Mouse (Mus musculus) lung, adult 18-20 months (tissue): Measurements from ENCODE around the gene Exph5.

Experiments used
- DNase-seq, 2 experiments: peaks; one replicate each; pipeline ENCODE4 v3.0.0; 2022; ENCODE audit warnings: mixed read lengths in 2 of 2

The Exph5 gene

DNA sequence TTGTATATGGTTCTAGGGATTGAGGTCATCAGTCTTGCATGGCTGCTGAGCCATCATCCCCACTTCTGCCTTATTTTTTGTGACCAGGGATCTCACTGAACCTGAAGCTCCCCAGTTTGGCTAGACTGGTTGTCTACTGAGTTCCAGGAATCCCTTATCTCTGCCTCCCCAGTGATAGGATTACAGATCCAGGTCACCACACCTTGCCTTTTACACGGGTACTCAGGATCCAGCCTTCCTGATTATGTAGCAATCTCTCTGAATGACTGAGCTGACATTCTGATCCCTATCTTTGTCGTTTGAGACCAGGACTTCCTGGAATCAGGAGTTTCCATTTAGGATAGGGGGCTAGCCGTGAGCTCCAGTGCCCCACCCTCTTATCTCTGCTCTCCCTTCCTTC, 69.9 kb downstream of the Exph5 start:
- DNase-seq: no peak

DNA sequence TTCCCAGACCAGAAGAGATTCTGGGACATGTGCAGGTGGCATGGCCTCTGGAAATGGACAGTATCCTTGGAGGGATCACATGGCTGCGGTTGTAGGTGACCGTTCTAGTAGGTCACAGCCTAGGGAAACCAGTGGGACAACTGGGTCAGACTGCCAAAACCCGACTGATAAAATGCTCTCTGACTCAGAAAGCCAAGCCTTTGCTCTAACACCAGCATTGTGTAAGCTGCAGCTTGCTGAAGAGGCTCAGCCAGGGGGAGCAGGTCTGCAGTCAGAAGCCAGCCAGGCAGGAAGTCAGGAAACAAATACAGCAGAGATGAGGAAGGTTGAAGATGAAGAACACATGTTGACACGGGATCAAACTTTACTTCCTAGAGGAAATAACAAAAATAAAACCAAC, 74.4 kb downstream of the Exph5 start:
- peak; percentile 48 to 71 for DNase-seq

DNA sequence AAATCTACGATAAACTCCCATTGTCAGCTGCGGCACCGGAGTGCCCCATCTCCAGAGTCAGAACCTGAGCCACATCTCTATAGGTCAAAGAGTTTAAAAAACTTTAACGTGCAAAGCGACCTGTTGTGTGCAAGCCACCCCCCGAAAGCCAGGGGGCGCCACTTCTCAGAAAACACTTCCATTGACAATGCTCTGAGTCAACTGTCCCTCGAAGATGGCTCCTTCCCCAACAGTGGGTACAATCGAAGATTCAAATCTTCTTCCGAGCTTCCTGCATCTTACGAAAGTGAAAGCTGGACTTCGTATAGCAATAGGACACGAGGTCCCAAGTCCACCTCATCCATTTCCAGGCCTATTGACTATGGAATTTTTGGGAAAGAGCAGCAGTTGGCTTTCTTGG, 75.3 kb downstream of the Exph5 start:
- DNase-seq: no peak

DNA sequence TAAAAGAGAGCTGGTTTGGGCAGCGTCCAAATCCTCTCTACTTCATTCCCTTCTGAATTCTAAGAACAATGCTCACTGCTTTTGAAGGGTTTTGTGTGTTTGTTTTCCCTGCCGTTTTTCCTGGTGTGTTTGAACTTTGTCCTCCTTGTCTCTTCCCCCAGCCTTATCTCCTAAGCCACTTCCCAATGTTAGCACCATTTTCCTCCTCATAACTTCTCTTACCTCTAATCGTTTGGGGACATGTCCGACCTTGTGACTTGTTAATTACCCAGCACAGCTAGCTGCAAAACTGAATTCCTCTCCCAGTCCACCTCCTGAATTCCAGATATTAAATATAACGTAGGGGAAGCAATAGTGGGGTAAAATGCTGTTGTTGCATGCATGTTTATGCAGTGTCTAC, 76.1 kb downstream of the Exph5 start:
- DNase-seq: no peak

DNA sequence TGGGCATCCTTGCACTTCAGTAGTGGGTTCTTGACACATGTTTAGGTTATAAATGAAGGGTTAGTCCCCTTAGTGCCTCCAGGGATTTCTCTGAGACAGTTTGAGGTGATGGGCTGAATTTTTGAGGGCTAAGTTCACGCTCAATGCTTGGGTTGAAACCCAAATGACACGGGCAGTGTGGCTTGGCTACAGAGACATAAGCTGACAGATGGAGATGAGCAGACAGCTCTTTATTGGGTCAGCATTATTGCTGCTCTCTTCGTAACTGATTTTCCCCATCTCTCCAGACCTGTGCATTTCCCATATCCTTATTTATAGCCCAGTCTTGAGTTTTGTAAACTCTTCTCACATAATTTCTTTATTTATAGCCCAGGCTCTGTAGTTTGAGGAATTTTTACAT, 76.7 kb downstream of the Exph5 start:
- no peak for DNase-seq

DNA sequence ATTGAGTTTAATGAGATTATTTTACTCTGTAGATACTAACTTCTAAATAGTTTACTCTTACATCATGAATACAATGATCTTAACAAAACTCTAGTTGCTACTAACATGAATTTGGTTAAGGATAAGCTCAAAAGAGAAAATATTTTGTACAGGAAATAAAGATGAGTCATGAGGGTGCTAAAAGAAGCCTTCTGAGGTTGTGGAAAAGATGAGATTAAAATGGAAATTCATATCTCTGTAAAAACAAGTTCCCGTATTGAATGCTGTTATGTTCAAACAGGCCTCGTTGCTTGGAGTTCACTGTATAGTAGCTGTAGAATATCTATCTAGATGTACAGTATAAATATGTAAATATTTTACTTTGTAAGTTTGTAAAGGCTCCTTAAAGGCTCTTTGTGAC, 79.1 kb downstream of the Exph5 start:
- no peak for DNase-seq

DNA sequence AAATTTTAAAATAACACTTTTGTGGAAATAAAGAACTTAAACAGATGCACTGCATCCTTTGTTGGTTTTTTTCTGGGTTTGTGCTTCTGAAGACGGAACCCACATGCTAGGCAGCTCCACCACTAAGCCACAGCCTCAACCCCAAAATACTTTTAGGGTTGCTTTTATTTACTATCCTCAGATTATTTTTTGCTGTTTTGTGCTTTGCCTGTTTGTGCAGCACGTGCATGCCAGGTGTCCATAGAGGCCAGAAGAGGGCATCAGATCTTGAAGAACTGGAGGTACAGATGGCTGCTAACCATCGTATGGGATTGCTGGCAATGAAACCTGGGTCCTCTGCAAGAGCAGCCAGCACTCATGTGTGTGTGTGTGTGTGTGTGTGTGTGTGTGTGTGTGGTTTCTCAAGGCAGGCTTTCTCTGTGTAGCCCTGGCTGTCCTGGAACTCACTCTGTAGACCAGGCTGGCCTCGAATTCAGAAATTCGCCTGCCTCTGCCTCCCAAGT, 79.7 kb downstream of the Exph5 start:
- no peak for DNase-seq

DNA sequence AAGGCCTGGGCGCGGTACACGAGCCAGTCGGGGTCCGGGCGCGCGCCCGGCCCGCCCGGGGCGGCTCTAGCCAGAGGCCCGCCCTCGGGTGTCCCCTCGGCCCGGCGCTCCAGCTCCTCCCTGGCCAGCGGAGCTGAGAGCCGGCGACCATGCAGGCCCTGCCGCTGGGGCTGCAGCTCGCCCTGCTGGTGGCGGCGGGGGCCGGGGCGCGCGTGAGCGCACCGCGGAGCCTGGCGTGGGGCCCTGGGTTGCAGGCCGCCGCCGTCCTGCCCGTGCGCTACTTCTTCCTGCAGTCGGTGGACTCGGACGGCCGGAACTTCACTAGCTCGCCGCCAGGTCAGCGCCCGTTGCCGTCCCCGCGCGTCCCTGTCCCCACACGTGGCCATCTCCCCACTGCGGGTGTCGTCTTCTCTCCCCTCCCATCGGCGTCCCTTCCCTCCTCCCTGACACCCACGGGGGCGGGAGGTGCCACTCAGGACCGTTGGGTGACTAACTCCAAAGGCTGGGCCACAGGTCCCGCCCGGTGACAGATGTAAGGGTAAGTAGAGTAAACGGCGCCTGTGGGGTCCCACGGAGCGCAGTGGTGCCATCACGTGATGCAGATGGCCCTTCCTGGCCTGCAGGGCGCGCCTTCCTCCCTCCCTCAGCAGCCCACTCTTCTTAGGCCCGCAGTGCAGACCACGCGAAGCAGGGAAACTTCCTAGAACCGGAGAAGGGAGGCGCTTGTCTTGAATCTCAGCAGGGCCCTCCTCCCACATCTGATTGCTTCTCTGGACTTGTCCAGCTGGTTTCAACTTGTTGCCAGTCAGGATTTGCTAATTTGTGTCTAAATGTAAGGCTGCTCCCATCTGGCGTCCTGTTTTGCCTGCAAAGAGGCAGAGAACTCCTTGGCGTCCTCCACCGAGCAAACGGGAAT, 82.7 kb downstream of the Exph5 start, which contains the start of gene Kdelc2:
TSS of gene Kdelc2 (plus strand) at position 75 of the 916 bp plus-strand sequence.
- DNase-seq: peak; percentile 83 to 90

DNA sequence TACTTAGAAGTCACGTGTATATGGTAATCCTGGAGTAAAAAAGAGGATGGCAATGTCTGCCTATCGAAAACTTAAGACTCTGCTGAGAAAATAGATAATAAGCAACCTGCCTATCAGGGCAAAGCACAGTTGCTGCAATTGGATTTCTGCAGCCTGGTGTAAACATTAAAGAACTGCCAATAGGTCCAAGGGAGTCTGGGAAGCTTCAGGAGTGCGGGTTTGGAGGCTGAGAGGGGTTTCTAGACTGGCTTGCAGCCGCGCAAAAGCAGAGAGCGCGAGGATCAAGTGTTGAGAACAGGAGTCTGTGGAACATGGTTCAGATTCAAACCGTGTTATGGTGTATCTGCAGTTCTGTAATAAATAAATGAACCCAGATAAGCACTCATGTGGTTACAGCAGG, 83.4 kb downstream of the Exph5 start:
- no peak for DNase-seq

DNA sequence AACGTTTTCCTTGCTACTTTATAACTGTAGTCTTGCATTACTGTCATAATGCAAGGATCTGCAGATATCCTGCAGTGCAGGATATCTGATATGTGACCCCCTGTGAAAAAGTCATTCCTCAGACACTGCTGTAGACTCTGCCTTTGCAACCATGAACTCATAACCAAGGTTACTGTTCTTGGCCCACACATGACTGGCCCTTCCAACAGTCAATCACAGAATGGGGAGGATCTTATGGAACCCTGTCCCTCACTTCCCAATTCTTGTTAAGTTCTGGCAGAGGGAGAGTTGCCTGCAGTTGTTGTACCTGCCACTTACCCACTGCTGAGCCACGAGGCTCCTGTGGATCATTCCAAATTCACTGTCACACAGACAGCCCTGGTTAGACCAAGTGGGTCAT, 86.0 kb downstream of the Exph5 start:
- DNase-seq: no peak

DNA sequence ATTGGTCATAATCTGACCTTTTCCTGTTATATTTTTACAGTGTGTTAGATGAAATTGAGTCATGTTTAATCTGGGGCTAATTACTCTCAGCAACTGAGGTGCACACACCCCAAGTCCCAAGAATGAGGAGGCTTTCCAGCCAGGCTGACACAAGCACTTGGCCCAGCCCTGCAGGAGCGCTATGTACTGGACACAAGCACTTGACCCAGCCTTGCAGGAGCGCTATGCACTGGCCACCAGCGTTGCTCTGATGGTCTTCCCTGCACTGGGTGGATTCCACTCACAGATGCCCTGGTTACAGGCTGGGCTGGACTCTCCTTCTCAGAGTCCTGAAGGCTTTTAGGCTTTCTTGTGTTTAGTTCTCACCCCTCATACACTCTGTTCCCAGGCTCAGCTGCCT, 87.6 kb downstream of the Exph5 start:
- peak; percentile 61 to 75 for DNase-seq

DNA sequence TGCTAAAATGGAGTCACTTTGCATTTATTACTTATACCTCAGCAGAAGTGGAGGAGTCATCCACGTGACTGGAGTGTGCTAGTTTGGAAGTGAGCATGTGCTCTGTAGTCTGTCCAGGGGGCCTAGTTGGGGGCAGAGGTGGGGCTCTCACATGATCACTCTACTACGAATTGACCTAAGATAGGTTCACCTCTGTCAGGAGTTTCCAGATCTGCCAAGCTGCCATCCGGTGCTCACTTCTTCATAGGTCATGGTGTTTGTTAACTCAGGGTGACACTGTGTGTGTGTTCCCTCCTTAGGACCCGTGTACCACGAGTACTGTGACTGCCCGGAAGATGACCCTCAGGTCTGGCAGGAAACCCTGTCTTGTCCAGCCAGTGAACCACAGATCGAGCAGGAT, 88.7 kb downstream of the Exph5 start:
- no peak for DNase-seq

DNA sequence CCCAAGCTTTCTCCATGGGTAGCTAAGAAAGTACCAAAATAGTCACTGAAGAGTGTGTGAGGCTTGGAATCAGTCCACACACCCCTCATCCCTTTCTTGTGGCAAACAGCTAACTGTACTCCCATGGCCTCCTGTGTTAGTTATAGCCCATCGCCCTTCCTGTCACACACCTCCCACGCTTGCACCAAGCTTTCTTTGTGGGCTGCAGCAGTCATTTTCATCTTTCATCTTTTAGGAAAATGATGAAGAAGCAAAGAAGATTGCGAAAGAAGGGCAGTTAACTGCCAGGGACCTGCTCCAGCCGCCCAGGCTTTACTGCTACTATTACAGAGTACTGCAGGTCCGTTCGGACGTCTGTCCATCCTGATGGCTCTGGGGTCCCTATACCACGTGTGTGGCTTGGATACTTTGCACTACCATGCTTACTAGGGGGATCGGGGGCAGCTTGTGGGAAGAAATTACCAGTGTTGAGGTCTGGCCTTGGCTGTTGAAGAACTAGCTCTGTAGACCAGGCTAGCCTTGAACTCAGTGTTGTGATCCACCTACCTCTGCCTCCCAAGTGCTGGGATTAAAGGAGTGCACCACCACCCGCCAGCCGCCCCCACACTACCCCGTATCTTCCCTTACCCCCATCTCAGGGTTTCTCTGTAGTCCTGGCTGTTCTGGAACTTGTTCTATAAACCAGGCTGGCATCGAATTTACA, 96.4 kb downstream of the Exph5 start:
- DNase-seq: no peak

DNA sequence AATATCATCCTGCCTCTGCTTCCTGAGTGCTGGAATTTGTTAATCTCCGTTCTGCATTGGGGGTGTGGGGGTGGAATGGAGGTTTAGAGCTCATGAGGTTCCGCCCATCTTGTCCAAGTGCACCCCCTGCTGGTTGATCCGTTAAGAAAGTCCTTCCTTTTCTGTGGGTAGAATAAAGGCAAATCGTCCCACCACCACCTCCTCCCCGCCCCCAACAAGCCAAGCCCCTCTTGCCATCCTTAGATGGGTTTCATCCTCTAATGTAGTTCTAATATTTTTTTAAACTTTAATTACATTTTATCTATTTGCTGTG, 96.9 kb downstream of the Exph5 start:
- peak; percentile 53 to 74 for DNase-seq

DNA sequence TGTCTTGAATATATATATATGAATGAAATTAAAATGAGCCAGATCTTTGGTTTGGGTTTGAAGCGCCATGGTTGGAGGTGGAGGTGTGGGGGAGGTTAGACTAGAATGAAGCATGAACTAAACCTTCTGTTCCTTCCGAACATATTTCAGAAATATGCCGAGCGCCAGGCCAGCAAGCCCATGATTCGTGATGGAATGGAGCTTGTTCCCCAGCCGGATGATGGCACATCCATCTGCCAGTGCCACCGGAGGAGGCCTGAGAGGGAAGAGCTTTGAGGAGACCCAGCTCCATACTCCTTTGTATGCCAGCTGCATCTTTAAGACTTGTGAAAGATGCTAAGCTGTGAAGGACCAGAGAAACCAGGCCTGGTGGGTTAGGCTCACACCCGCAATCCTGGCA, 98.1 kb downstream of the Exph5 start:
- DNase-seq: no peak

DNA sequence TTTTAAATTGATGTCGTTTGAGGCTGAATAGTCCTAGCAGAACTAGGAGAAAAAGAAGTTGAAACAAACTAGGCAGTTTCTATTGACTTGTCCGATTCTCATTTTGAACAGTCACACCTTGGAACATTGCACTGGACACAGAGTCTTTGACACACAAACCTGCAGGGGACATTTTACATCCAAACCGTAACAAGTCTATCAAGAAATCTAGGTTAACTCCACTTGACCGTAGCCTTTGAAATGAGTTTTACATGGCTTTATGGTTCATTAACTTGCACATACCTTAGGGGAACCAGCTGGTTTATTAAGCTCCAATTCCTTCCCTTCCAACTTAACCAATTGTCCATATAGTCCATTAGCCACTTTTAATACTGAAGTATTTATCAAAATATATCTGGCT, 99.2 kb downstream of the Exph5 start:
- no peak for DNase-seq

DNA sequence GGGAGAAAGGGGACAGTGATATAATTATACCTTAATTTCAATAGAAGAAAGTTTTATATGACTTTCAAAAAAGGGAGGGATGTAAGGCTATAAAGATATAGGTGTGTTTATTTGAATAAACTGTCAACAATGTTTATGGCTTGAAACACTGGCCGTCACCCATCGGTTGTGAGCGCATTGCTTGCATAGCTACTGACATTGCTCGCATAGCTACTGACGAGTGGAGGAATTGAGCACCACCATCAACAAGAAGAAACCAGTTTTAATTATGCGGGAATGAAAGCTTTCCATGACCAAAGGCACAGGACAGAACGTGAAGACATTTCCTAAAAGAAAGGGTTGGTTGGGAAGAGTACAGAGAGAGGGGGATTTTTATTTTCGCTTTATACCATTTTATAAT, 99.7 kb downstream of the Exph5 start:
- no peak for DNase-seq

DNA sequence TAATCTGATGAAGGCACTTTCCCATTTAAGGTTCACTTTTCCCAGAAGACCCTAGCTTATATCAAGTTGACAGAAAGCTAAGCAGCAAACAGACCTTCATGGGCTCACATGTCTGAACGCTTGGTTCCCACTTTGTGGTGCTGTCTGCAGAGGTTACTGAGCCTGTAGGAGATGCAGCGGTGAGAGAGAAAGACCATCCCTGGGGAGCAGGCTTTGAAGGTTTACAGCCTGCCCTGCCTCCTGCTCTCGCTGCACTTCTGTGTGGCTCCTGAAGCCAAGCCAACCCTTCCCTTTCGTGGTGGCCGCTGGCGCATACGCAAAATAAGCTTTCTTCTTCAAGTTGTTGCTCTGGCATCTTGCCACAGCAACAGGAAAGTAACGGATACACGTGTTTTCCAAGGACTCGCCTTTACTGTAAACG, 100.8 kb downstream of the Exph5 start, which contains the start of gene 4930550C14Rik:
TSS of gene 4930550C14Rik (plus strand) at position 35 of the 421 bp plus-strand sequence.
- peak; percentile 63 to 75 for DNase-seq

DNA sequence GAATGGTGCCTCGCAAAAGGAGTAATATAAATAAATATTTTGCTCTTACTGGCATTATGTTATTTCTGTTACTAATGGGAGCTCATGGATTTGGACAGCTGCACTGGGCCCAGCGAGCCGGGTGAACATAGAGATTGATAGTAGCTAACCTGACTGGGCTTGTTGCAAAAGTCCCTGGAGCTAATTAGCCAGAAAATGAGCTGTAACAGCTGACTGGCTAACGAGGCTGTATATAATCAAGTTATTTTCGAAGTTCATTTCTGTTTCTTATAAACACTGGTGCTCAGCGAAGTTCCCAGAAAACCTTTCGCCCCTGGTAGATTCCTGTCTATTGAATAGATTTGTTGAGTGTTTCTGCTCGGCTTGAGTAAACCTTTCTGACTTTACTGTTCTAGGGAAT, 101.5 kb downstream of the Exph5 start:
- no peak for DNase-seq

DNA sequence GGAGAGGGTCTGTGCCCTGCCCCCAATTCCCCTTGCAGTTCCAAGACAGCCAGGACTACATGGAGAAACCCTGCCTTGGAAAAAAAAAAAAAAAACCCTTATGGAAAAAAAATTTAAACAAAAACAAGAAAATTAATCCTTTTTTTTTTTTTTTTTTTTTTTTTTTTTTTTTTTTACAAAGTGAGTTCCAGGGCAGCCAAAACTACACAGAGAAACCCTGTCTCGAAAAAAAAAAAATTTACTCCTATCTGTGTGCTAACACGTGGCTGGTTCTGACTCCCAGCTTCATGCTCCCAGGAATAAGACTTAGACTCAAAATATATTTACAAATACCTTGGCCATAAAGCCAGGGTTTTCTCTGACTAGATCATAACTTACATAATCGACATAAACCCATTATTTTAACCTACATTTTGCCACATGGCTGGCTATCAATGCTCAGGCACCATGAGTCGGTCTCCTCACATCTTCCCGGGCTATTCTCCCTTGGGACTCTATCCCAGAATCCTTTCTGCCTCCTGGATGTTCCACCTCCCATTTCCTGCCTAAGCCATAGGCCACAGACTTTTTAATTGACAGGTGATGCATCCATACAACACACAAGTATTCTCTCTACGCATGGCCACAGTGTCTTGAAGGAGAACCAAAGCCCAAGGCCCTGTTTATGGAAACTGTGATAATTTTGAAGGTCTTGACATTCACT, 102.7 kb downstream of the Exph5 start:
- no peak for DNase-seq

DNA sequence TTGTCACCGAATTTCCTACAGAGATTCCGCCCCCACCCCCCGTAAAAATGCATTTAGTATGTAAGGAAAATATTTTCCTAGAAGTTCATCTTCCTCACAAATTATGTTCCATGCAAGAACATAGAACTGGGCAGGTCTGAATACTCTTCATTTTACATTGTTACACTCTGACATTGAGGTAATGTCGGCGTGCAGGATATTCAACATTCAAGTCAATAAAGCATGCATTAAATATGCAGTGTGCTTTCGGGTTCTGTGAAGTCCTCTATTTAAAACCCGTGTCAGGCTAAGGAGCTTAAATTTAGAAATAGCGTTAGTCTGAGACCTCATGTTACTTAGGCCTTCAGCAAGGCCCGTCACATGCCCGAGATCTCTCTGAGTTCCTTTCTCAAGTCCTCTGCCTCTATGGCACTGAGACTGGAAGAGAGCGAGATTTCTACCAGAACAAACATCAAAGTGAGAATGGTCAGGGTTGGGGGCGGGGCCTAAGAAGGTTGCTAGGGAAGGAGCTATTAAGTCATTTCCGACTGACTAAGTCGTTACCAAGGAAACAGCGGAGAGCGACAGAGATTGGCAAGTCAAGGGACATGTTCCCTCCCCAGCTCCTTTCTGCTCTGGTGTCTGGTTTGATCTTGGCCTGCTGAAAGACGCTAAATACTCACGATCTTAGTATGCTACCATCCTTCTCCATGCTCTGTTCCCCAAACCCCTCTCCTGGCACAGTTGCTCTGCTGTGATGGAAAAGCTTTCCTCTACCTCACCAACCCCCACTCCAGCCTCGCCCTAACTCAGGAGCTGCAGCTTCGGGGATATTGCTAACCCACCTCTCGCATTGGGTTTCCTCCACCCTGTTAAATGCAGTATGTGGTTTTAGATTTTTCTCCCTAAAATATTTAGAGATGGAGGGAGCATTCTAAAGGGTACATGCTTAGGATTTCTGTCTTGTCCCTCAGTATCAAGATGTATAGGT, 103.6 kb downstream of the Exph5 start:
- peak; percentile 81 to 86 for DNase-seq

DNA sequence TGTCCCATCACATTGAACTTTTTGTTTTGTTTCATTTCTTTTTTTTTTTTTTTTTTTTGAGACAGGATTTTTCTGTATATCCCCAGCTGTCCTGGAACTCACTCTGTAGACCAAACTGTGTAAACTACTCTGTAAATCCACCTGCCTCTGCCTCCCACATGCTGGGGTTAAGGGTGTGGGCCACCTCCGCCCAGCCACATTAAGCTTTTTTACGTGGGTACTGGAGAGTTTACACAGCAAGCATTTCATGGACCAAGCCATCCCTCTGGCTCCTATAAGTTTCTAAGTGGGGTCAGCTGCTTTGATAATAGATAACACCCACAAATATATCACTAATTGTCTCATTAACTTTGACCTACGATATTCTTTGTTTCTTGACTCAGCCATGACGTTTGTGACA, 107.1 kb downstream of the Exph5 start:
- DNase-seq: peak in 1 of 2 experiments; percentile 19
